Mouse (Mus musculus) testis, postnatal 14 days (tissue): Measurements from ENCODE around the gene Srd5a3.
"Not testable (repeated sequence)": the region's sequence is repeated elsewhere in the genome, so short reads cannot be mapped to it uniquely, and the experiment has no call there.

Experiments
- DNase-seq: peaks from one replicate; pipeline ENCODE4 v3.0.0; 2021; ENCODE audit warnings: low spot score

Srd5a3 gene

DNA sequence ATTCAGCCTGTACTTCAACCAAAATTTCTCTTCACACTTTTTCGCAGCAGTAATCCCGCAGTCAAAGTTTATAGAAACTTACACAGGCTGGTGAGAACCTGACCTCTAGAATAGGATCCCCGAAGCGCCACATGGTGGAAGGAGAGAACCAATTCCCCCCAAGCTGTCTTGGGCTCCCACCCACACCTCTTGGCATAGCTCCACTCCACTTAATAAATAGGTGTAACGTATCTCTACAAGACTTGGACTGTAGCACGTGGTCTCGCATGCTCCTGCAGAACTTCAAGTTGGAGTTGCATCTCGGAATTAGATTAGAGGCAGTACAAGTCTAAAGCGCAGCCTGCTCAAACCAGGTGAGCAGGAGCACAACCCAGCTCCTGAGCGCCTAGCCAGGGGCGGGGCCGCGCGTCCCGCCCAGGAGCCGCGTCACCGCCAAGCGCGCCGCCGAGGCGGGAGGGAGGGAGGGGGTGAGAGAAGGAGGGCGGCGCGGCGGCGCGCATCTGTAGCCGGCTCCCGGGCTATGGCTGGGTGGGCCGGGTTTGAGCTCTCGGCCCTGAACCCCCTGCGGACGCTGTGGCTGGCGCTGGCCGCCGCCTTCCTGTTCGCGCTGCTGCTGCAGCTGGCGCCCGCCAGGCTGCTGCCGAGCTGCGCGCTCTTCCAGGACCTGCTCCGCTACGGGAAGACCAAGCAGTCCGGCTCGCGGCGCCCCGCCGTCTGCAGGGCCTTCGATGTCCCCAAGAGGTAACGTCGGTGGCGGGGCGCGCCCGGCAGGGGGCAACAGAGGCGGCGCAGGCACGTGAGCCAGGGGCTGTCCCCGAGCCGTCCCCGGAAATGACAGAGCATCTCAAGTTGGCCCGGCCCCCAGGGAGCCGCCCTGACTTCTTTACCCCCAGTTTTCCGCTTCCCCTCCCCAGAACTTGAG, at the start of gene Srd5a3:
Gene Srd5a3, plus strand, starts transcription at position 464 of the 922 bp plus-strand sequence.
- DNase-seq: peak; percentile 92

DNA sequence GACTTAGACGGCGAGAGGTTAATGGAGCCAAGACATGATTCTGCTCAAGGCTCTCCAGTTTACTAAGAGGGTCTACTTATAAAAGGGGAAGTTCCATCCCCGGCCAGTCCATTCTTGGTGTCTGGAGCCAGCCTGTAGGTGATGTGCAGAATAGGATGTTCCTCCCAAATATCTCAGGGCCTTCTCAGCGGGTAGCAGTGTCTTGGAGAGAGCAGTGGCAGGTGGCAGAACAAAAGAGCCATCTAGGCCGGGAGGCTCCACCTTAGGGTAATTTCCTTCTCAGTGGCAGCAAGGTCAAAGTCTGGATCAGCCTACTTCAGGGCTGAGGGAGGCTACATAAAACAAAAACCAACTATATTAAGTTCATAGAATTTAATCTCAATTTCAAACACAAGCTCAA, 36.3 kb upstream of the Srd5a3 start:
- not testable (repeated sequence) for DNase-seq

DNA sequence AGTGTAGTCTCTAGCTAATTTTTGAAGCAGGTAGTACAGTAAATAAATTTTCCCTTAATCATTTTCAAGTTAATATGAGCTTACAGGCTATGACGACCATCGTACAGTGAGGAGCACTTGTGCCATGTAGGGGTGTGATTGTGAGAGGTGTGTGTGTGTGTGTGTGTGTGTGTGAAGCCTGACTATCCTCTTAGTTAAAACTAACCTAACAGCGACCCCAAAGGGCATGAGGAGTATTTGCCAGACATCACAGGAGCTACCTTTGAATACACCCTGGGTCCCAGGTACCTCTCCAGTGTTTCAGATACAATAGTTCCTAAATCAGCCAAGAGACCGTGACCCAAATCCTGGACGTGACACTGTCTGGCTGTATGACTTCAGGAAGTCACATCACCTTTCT, 32.8 kb upstream of the Srd5a3 start:
- DNase-seq: no peak

DNA sequence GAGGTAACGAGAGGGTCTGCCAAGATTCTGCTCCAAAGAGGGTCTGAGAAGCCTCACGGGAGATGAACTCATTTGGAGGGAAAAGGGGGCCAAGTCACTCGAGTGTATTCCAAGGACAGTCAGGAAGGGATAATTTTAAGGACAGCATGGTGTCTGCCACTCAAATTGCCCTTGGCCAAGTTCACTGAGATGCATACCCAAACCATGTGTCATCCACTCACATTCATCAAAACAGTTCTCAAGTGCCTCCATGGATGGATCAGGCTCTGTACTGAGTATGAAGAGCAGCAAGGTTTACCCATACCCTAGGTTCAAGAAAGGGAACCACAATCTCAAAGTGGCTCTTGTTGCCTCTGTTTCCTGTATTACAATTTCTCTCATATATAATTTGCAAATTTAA, 31.6 kb upstream of the Srd5a3 start:
- DNase-seq: no peak

DNA sequence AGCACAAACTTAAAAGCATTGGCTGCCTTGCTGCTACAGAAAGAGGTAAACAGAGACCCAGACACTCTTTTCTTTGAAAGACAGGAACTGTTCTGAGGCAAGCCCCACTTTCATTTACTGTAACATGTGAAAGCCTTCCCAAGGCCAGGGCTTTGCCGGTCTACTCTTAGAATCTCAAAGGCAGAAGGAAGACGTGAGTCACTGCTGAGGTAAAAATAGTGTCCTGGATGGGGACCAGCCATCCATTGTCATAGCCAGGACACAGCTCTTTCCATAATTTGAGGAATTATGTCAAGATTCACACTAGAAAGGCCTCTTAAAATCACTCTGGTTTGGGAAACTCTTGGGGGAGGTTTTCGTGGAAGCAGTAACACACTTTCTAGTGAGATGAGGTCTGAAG, 28.9 kb upstream of the Srd5a3 start:
- DNase-seq: no peak

DNA sequence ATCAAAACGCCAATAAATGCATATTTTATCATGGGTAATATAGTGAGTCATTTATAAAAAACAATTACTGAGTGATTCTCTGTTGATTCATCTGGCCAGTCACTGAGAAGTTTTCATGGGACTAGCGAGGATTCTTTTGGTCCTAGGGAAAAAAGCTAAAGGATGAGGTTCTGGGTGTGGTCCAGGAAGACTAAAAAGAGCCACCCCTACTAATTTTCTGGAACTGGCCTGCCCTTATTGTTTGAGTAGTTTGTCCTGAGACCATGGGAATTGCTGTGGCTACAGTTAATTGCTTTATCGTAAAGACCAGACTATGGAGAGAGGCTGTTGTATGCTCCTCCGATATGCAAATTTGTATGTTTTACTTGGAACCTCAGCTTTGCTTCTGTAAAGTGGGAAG, 28.1 kb upstream of the Srd5a3 start:
- no peak for DNase-seq

DNA sequence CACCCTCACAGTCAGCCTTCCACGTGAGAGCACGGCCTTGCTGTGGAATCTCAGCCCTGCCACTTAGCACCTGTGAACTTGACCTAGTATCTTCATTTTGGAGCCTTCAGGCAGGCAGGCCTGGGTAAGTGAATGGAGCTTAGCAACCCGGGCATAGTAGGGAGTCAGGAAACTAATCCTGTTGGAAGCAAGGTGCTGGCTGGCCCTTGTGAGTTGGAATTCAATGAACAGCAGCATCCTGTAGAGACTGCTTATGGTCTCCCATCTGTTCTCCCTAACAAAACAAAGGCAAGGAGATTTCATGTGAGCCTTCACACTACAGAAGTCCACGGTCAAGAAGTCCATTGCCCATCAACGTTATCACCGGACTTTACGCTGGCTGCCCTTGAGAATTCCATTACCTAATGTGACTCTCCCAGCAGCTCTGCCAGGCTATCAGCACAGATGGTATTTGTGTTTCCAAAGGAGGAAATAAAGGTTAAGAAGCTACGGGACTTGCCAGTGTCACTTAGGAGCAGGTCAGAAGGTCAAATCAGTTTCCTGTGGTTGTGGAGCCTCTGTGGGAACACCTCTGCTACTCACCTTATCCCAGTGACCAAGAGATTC, 24.5 kb upstream of the Srd5a3 start:
- no peak for DNase-seq

DNA sequence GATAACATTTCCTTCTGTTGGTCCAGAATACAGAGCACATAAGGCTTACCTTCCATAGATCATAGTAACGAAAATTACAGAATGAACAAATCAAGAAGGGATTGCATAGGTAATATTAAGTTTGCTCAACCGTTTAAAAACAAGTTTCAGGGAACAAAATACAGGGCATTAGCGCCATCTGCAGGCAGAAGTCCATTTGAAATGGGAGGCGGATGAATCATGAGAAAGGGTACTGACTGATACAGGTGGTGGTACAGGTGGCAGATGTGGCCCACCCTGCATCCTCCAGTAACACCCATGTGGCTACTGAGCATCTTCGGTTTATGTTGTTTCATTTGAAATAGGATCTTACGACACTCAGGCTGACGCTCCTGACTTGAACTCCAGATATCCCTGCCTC, 21.6 kb upstream of the Srd5a3 start:
- DNase-seq: no peak

DNA sequence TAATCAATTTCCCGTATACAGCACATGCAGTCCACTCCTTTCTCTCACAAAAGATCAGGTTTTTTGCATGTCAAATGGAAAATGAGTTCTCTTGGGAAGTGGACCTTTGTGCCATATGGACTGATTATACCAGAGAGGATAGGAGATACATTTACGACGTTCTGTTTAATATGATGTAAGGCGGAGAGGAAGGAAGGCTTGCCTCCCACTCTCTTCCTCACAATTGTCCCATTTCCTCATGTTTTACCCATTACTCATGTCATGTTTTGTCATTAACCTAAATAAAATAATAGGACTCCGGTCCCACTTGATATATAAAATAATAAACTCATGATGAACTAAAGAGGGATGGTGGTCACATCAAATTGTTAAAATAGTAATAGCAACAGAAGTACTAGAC, 19.4 kb upstream of the Srd5a3 start:
- DNase-seq: no peak

DNA sequence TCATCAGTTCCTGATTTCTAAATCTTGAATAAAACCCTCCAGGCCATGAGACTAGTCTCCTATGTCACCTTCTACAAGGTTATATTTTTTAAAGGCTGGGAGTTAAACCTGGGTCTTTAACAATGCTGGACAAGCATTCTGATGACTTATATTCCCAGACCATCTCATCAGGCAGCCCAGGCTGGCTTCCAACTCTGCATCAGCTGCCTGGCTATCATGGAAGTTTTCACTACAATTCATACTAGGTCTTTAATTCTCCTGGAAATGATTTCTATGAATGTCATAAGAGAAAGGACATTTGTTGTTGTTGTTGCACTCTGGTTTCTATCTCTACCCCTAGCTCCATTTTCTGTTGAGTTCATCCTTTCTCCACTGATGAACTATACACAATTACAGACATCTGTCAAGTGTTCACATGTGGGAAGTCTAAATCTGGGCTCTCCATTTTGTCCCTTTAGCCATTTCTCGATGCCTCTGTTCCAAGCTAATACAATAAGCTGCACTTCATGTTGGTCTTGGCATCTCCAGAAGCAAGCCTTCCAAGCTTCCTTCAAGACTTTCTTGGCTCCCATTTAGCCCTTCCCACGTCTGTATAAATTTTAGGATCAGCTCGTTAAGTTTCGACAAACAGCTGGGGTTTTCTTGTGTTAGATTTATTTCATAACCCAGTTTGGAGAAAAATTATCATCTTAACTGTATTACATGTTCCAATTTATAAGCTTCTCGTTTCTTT, 12.3 kb upstream of the Srd5a3 start:
- no peak for DNase-seq

DNA sequence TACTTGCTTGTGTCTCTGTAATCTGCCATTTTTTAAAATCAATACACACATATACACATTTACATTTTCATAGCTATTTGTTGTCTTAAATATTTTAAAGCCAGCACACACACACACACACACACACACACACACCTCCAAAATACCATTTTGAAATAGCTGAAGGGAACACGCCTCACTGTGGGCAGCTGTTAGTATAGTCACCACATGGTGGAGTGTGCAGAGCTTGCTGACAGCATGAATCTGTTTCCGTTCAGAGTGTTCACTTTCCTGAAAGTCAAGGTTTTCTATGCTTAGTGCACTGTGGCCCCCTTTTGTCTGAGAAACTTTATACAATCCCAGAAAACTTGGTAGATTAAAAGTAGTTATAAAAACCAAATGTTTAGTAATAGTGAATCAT, 9.8 kb upstream of the Srd5a3 start:
- no peak for DNase-seq

DNA sequence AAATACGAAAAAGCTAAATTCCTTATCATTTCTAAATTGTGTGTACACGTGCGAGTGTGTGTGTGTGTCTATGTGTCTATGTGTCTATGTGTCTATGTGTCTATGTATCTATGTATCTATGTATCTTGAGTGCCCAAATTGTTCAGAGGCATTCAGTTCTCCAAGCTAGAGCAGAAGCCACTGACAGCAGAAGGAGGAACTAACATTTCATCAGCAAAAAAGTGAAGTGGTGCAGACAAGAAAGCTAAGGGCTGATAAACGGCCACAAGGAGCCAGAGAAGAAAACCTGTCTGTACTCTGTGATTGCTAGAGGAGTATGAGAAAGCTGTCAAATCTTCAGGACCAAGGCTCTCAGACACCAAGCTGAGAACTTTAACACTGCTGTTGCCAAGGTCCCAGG, 8.1 kb upstream of the Srd5a3 start:
- no peak for DNase-seq

DNA sequence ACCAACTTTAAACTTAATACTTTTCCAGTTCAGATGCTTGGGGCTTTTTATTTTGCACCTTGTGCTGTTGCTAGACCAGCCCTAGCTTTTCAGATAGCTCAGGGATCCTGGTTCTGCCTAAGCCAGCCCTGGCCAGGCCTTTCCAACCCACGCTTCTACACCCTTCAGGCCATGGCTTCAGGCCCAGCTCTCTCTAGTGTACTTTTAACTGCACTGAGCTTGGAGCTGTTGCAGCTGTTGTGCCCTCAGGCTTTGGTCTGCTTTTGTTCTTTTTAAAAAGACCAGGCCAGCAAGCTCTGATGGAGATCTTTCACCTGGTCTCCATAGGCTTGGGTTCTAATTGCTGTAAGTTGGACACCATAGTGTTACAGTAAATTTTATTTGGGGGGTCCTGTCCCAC, 4.4 kb upstream of the Srd5a3 start:
- peak; percentile 39 for DNase-seq

DNA sequence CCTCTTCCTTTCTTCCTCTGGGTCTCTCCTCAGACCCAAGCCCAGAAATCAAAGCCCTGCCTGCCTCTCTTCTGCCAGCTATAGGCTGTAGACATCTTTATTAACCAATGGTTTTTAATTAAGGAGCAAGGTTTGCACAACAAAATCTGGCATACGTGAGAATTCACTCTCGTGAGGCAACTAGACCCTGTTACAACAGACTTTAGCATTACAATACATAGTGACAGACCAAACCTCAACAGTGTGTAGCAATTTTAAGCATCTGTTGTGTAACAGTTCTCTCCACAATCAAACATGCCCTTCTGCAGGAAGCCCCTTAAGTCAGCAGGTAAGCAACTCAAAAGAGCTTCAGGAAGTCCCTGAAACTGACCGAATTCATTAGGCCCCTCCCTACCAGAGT, 3.8 kb upstream of the Srd5a3 start:
- DNase-seq: no peak

DNA sequence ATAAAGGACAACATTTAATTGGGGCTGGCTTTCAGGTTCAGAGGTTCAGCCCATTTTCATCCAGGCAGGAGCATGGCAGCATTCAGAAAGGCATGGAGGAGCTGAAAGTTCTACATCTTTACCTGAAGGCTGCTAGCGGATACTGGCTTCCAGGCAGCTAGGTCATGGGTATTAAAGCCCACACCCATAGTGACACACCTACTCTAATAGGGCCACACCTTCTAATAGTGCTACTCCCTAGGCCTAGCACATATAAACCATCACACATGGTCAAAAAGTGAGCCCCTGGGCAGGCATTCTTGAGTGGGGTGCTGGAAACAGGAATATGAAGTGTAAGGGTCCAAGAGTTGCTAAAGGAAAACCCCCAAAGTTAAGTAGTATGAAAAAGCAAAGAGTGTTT, 2.5 kb upstream of the Srd5a3 start:
- no peak for DNase-seq

DNA sequence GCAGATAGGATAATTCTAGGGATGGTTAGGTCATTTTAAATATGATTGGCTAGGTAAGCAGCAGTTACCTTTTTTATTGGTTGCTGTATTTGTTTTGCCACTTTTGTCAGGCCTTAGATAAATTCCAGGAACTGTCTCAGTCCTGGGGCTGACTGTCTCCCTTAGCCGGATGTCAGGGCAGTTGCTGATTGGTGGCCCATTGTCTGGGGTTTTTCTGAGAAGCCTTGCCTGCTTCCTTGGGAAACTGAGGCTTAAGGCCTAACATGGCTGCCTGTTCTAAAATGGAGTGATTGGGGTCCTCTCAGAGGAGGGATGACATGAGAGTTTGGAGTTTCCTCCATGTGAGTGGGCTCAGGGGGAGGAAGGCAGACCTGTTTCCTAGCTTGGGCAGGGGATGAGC, 2.0 kb upstream of the Srd5a3 start:
- no peak for DNase-seq

DNA sequence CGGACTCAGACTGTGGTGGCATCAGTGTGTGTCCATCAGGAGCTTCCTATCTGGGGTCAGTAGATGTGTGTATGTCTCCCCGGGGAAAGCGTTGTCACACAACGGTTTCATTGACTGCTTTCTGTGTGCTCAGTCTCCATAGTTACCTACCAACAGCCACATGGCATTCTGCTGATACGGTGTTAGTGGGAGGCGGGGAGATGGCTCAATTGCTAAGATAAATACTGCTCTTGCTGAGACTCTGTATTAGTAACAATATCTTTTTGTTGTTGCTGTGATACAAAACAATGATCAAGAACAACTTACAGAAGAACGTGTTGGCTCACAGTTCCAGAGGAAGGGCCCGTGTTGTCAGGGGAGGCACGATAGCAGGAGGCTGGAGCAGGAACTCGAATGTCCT, 1.6 kb upstream of the Srd5a3 start:
- DNase-seq: no peak

DNA sequence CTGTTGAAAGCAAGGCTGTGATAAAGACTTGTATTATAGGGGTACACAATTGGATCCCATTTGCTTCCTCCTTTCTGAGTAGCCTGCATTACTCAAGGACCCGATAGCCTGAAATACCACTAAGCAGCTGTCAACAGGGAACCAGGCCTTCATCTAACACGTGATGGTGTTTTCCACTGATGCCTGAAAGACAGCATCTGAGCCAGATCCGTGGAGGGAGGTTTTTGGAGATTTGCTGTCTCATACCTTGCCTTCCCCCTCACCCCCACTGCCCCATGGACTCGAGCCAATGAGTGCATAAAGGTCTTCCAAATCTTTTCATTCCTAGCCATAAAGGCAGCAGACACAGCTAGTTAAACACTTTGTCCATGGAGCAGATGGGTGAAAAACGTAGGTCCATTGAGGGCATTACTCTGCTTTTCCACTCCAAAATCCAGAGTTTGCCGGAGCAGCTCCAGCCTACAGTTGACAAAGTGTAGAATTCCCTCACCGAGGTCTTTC, 850 bp upstream of the Srd5a3 start:
- DNase-seq: no peak

DNA sequence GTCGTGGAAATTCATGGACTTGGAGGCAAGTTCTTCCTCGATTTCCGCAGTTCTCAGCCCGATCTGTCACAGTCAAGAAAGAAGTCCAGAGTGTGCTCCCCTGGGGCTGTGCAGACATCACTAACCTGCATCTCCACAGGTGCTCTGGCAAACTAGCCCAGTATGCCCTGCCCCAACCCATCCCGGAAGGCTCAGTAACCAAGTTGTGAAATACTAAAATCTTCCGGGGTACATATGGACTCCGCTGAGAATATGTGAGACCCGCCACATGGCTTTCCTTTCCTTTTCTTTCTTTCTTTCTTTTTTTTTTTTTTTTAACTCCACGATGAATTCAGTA, 627 bp downstream of the Srd5a3 start:
- no peak for DNase-seq

DNA sequence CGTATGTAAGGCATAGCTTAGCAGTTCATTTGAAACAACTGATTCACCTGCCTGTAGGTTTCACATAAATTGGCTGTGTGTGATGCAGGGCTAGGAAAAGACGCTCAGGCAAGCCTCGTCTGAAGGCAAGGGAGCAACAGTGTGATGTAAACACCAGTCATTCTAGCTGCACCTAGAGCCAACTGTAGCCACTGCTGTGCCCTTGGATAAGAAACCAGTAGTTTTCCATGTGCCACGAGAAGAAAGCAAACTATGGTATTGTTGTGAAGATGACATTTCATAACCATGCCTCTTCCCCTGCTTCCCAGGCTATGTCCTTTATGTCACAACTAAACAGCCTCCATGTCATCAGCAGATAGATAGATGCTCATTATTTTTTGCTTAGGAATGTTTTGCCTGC, 3.3 kb downstream of the Srd5a3 start:
- DNase-seq: no peak

DNA sequence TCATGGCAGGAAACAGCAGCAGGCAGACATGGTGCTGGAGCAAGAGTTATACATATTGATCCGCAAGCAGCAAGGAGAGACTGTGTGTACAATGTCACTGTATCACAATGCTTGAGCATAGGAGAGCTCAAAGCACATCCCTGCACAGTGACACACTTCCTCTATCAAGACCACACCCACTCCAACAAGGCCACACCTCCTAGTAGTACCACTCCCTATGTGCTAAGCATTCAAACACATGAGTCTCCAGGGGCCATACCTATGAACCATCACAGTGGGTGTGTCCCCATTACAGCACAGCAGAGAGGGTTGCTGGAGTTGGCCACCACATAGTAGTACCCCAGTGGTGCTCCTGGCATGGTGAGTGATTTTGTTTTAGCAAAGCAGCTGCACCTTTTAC, 6.3 kb downstream of the Srd5a3 start:
- DNase-seq: no peak

DNA sequence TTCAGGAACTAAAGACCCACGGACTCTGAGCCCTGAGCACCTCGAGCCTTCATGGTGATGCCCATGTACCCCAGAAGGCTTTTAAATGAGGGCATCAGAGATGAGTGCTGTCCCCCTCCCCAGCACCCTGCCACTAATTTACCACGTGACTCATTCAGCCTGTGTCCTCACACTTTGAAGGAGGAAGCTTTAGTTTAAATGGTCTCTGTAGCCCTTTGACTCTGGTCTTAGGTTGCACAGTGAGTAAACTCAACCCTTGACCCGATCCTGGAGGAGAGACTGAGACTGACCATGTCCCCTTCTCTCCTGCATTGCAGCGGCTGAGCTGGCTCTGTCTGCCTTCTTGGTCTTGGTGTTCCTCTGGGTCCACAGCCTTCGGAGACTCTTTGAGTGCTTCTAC, 9.4 kb downstream of the Srd5a3 start:
- DNase-seq: no peak

DNA sequence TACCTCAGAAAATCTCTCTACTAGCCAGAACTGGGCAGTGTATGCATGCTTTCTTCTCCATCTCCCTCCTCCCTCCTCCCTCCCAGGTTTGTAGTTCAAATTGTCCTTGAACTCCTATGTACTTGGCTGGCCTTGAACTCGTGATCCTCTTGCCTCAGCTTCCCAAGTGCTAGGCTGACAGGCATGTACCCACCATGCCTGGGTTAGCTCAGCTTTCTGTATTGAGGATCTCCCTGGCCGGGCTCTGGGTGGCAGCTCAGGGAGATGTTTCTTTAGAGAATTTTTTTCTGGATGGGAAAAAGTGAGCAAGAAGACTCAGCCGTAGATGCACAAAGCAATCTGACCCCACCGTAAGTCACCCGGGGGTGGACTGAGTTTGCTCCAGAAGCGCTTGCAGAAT, 12.9 kb downstream of the Srd5a3 start:
- no peak for DNase-seq
